Mouse (Mus musculus): ENCODE measurements around the gene Hoxd9.

The Hoxd9 gene

GRCm38 (mm10) chr2:74710929-74711543 lies 13.5 kb downstream of the Hoxd9 start:
- no peak for DNase-seq (ENCODE audit: low read depth in 2 of 2, low spot score in 2 of 2)

- no peak for DNase-seq (ENCODE audit: low read depth in 2 of 2, low spot score in 2 of 2)
These were observed 14.4 kb downstream of the Hoxd9 start, which contains the start of the genes Hoxd3 and Hoxd4 for GRCm38 (mm10) chr2:74711721-74712621. Hoxd3 (plus strand) TSS chr2:74711927. Hoxd4 (plus strand) TSS chr2:74711929.

- no peak for DNase-seq (ENCODE audit: low read depth in 2 of 2, low spot score in 2 of 2)
These were observed 16.0 kb downstream of the Hoxd9 start for GRCm38 (mm10) chr2:74713239-74714150.

- DNase-seq (ENCODE audit: low read depth in 2 of 2, low spot score in 2 of 2) = no peak
These were observed 16.7 kb downstream of the Hoxd9 start for GRCm38 (mm10) chr2:74714156-74714789.

- DNase-seq (ENCODE audit: low read depth in 2 of 2, low spot score in 2 of 2) = no peak
These were observed 17.4 kb downstream of the Hoxd9 start for GRCm38 (mm10) chr2:74714881-74715280.

GRCm38 (mm10) chr2:74715504-74716241 lies 18.1 kb downstream of the Hoxd9 start:
- peak; percentile 68 to 81 for DNase-seq (ENCODE audit: low read depth in 2 of 2, low spot score in 2 of 2)

- DNase-seq (ENCODE audit: low read depth in 2 of 2, low spot score in 2 of 2) = no peak
These were observed 22.9 kb downstream of the Hoxd9 start for GRCm38 (mm10) chr2:74720384-74720783.

GRCm38 (mm10) chr2:74720955-74721491 lies 23.5 kb downstream of the Hoxd9 start:
- DNase-seq (ENCODE audit: low read depth in 2 of 2, low spot score in 2 of 2) = no peak

- DNase-seq (ENCODE audit: low read depth in 2 of 2, low spot score in 2 of 2) = no peak
These were observed 24.4 kb downstream of the Hoxd9 start for GRCm38 (mm10) chr2:74721882-74722281.

- DNase-seq (ENCODE audit: low read depth in 2 of 2, low spot score in 2 of 2) = no peak
These were observed 25.4 kb downstream of the Hoxd9 start for GRCm38 (mm10) chr2:74722949-74723348.

- no peak for DNase-seq (ENCODE audit: low read depth in 2 of 2, low spot score in 2 of 2)
These were observed 26.9 kb downstream of the Hoxd9 start for GRCm38 (mm10) chr2:74724244-74725015.

GRCm38 (mm10) chr2:74725171-74725570 lies 27.6 kb downstream of the Hoxd9 start:
- DNase-seq (ENCODE audit: low read depth in 2 of 2, low spot score in 2 of 2) = no peak

- no peak for DNase-seq (ENCODE audit: low read depth in 2 of 2, low spot score in 2 of 2)
These were observed 29.0 kb downstream of the Hoxd9 start, which contains the start of gene Gm28230 for GRCm38 (mm10) chr2:74726551-74726950. Gm28230 (plus strand) TSS chr2:74726728.

- no peak for DNase-seq (ENCODE audit: low read depth in 2 of 2, low spot score in 2 of 2)
These were observed 29.6 kb downstream of the Hoxd9 start for GRCm38 (mm10) chr2:74726973-74727639.

GRCm38 (mm10) chr2:74727640-74728302 lies 30.2 kb downstream of the Hoxd9 start:
- DNase-seq (ENCODE audit: low read depth in 2 of 2, low spot score in 2 of 2) = no peak

GRCm38 (mm10) chr2:74728303-74728680 lies 30.8 kb downstream of the Hoxd9 start:
- no peak for DNase-seq (ENCODE audit: low read depth in 2 of 2, low spot score in 2 of 2)

- no peak for DNase-seq (ENCODE audit: low read depth in 2 of 2, low spot score in 2 of 2)
These were observed 32.8 kb downstream of the Hoxd9 start for GRCm38 (mm10) chr2:74730331-74730730.

- no peak for DNase-seq (ENCODE audit: low read depth in 2 of 2, low spot score in 2 of 2)
These were observed 33.5 kb downstream of the Hoxd9 start for GRCm38 (mm10) chr2:74731055-74731454.
